Mouse (Mus musculus) mouse trophoblast stem cell (cell line): ENCODE measurements around the gene Gm14744.
"Not testable (repeated sequence)": the region's sequence is repeated elsewhere in the genome, so short reads cannot be mapped to it uniquely, and the experiment has no call there.

Experiments
- in situ Hi-C, 2 experiments: fragments of 300-500 bp; cut with MseI, MboI; formaldehyde crosslinking; loops; 2 replicates in 1 of 2; 3 replicates in 1 of 2; pipeline ENCODE4 v1.15.1; 2025

Gm14744 gene

GRCm38 (mm10) chrX:77864458-77864857 is at the start of gene Gm14744:
TSS of gene Gm14744 (plus strand) at chrX:77864758.
- in situ Hi-C loops, result not testable (repeated sequence)

- in situ Hi-C loops, result no loop called here
These were observed 11.0 kb upstream of the Gm14744 start, which contains the start of gene Pbsn for GRCm38 (mm10) chrX:77853523-77853922. TSS of gene Pbsn (minus strand) at chrX:77853623.

GRCm38 (mm10) chrX:77880033-77880432 is 15.5 kb downstream of the Gm14744 start:
- in situ Hi-C loops, result not testable (repeated sequence)
